Mouse (Mus musculus): ENCODE results near the gene Hsd11b1.

Gene Hsd11b1

GRCm38 (mm10) chr1:193197494-193198205 is 66.2 kb downstream of the Hsd11b1 start:
- DNase-seq: peak; percentile 32

- DNase-seq: peak; percentile 3
These were observed 68.6 kb downstream of the Hsd11b1 start for GRCm38 (mm10) chr1:193195169-193195810.

- no peak for DNase-seq
These were observed 69.3 kb downstream of the Hsd11b1 start for GRCm38 (mm10) chr1:193194416-193195140.

- no peak for DNase-seq
These were observed 72.1 kb downstream of the Hsd11b1 start for GRCm38 (mm10) chr1:193191675-193192283.

- no peak for DNase-seq
These were observed 74.1 kb downstream of the Hsd11b1 start for GRCm38 (mm10) chr1:193189771-193190170.

GRCm38 (mm10) chr1:193189151-193189621 is 74.7 kb downstream of the Hsd11b1 start:
- DNase-seq: peak; percentile 75

- DNase-seq: no peak
These were observed 75.6 kb downstream of the Hsd11b1 start for GRCm38 (mm10) chr1:193188257-193188656.

- no peak for DNase-seq
These were observed 82.8 kb downstream of the Hsd11b1 start for GRCm38 (mm10) chr1:193181104-193181503.

GRCm38 (mm10) chr1:193174143-193174733 is 89.6 kb downstream of the Hsd11b1 start:
- peak; percentile 35 for DNase-seq

GRCm38 (mm10) chr1:193173810-193174129 is 90.1 kb downstream of the Hsd11b1 start:
- DNase-seq: no peak

- DNase-seq: peak; percentile 98
These were observed 90.7 kb downstream of the Hsd11b1 start for GRCm38 (mm10) chr1:193172991-193173809.
